In genomic region chr14:103649896-103650334, GRCm38 (mm10) we compare ENCODE assay signal across 8 mouse cellular contexts. TPM values are rescaled to one million over a fixed set of nuclear protein-coding genes. Genes with fewer than 3 reads are reported as not detected.
DNase-seq lines count a peak whose midpoint lies in the region; ATAC-seq and TF ChIP-seq lines count a peak whose summit lies in the region.

Gene Slain1, plus strand, starts transcription at chr14:103650228.

- H3K4me3 ChIP-seq in erythroblast, embryonic 14.5 days (replicated peaks) = peak within 1 kb of the TSS; percentile 55
- H3K4me3 ChIP-seq in heart, embryonic 13.5 days = peak within 1 kb of the TSS; percentile 81
- peak within 1 kb of the TSS; percentile 60 for H3K4me3 ChIP-seq in kidney, postnatal 0 days (replicated peaks; ENCODE audit: low read depth, low read length)

- no peaks in the 10 kb centered on the region for H3K9me3 ChIP-seq in erythroblast, embryonic 14.5 days (ENCODE audit: control insufficient read depth, low read length)
- no peaks in the 10 kb centered on the region for H3K9me3 ChIP-seq in heart, embryonic 13.5 days
- H3K9me3 ChIP-seq in kidney, postnatal 0 days (replicated peaks; ENCODE audit: low read length) = no peaks in the 10 kb centered on the region

- H3K4me2 ChIP-seq in heart, embryonic 13.5 days = peak within 1 kb of the TSS; percentile 100
- H3K4me2 ChIP-seq in kidney, postnatal 0 days (ENCODE audit: low read length) = peak within 1 kb of the TSS; percentile 95

- ATAC-seq in erythroblast, adult 5-6 weeks (replicated peaks; ENCODE audit: low FRiP score, poor library complexity, severe bottlenecking) = no peak
- peak; percentile 82; the same call in 1 of the 2 replicates for ATAC-seq in heart, embryonic 13.5 days (ENCODE audit: extremely low read depth, insufficient number of reproducible peaks, low FRiP score, low TSS enrichment)
- ATAC-seq in kidney, postnatal 0 days (replicated peaks; ENCODE audit: low FRiP score, low read depth) = peak; percentile 97

- H3K9ac ChIP-seq in heart, embryonic 13.5 days = peak within 1 kb of the TSS; percentile 81
- H3K9ac ChIP-seq in kidney, postnatal 0 days (ENCODE audit: low read depth, low read length) = peak within 1 kb of the TSS; percentile 69

- H3K27me3 ChIP-seq in erythroblast, embryonic 14.5 days (ENCODE audit: control insufficient read depth) = peaks cover 35% of the 10 kb centered on the region
- H3K27me3 ChIP-seq in heart, embryonic 13.5 days (replicated peaks) = peaks cover 59% of the 10 kb centered on the region
- H3K27me3 ChIP-seq in kidney, postnatal 0 days (ENCODE audit: insufficient read depth, low read length) = no peaks in the 10 kb centered on the region

- DNase-seq in embryo, embryonic 9.5 days (ENCODE audit: extremely low spot score) = peak; percentile 93
- DNase-seq in kidney, postnatal 0 days (ENCODE audit: low spot score) = peak; percentile 80
- DNase-seq in liver = peak; percentile 82
- peak; percentile 7 to 26 for DNase-seq in monocyte, adult 2 months (ENCODE audit: low read depth in 1 of 2, low spot score in 2 of 2)
- peak; percentile 81 to 84 for DNase-seq in spleen, postnatal 14 days (ENCODE audit: low spot score in 2 of 2)

- 2% methylated on average over 32 of the region's 32 CpGs for WGBS in heart, embryonic 13.5 days
- WGBS in kidney, postnatal 0 days = 2% methylated on average over 29 of the region's 32 CpGs

- H3K27ac ChIP-seq in heart, embryonic 13.5 days (replicated peaks) = no peak within 1 kb of the TSS
- H3K27ac ChIP-seq in kidney, postnatal 0 days = peak within 1 kb of the TSS; percentile 87

- peaks cover 10% of the 10 kb centered on the region for H3K4me1 ChIP-seq in erythroblast, embryonic 14.5 days (ENCODE audit: control insufficient read depth)
- H3K4me1 ChIP-seq in heart, embryonic 13.5 days = peaks cover 7% of the 10 kb centered on the region
- H3K4me1 ChIP-seq in kidney, postnatal 0 days (replicated peaks; ENCODE audit: insufficient read depth, low read length) = no peaks in the 10 kb centered on the region

- H3K36me3 ChIP-seq in erythroblast, embryonic 14.5 days (ENCODE audit: control insufficient read depth) = no peaks in the 10 kb centered on the region
- no peaks in the 10 kb centered on the region for H3K36me3 ChIP-seq in heart, embryonic 13.5 days
- no peaks in the 10 kb centered on the region for H3K36me3 ChIP-seq in kidney, postnatal 0 days (ENCODE audit: insufficient read depth, low read length)

- no peak for TF ChIP-seq CTCF in kidney, postnatal 0 days (IDR thresholded peaks at IDR 0.05; ENCODE audit: low read depth)

RNA-seq across cellular contexts. Expression of gene Slain1, which starts in this region (rescaled TPM):
- polyA plus RNA-seq in erythroblast, embryonic 14.5 days (2012) = 0.02 TPM in 1 of 2 replicates, not detected in the other
- 0.42 and 2.5 TPM in 2 replicates for total RNA-seq in erythroblast, adult 5-6 weeks (2015; ENCODE audit: low replicate concordance)
- total RNA-seq in erythroblast, adult 5-6 weeks (2017; ENCODE audit: low replicate concordance) = 1.4 and 7.5 TPM in 2 replicates
- 0.31 and 0.43 TPM in 2 replicates for polyA plus RNA-seq in heart, embryonic 13.5 days (2015; fragmentation: Nextera tagmentation; extraction: Ambion mirVana)
- polyA plus RNA-seq in kidney, postnatal 0 days (2015; fragmentation: Nextera tagmentation; extraction: Ambion mirVana) = 2.9 and 3.4 TPM in 2 replicates

Comparison
In these comparisons a context has a peak if more than half of its experiments do, and no peak if none do; other contexts are left out.
1. Peak in ATAC-seq, H3K4me3 ChIP-seq, H3K9ac ChIP-seq and H3K4me2 ChIP-seq in heart, embryonic 13.5 days; RNA of the gene not detected or under 1 TPM.
2. DNase-seq: peak in every context shown above with its lines; median percentile 93 in embryo, embryonic 9.5 days; 82 in spleen, postnatal 14 days; 82 in liver; 80 in kidney, postnatal 0 days; 16 in monocyte, adult 2 months.